Mouse (Mus musculus) effector memory CD4-positive, alpha-beta T cell, adult 7 months (primary cell): ENCODE measurements around the gene Nexmif. TPM values are rescaled to one million over a fixed set of nuclear protein-coding genes. Genes with fewer than 3 reads are reported as not detected.

Experiments
- polyA plus RNA-seq: library from polyadenylated mRNA; unstranded; fragments of 100-300 nt; shearing (Covaris generic); gene quantifications from one replicate; pipeline ENCODE4 v1.2.1, GENCODE M21; 2017

Gene Nexmif
- polyA plus RNA-seq: not detected

GRCm38 (mm10) chrX:104200736-104201591, at the start of gene Nexmif:
Gene Nexmif (minus strand): TSS chrX:104201185.

Other genes with a start within 250 kb of the Nexmif start
- gene Rlim, start 219.9 kb downstream of the Nexmif start, polyA plus RNA-seq: 61.1 TPM
- 13.7 TPM for gene Abcb7, start 212.7 kb upstream of the Nexmif start, polyA plus RNA-seq